Mouse (Mus musculus) hindbrain, embryonic 13.5 days (tissue): Measurements from ENCODE around the gene Gm29427. TPM values are rescaled to one million over a fixed set of nuclear protein-coding genes. Genes with fewer than 3 reads are reported as not detected.

ENCODE experiments used
- ATAC-seq: fragments of 200-750 bp; cut with Nextera tagmentation; 2 replicates; pipeline ENCODE4 v1.8.0; 2017; ENCODE audit warnings: moderate TSS enrichment; ENCODE audit not compliant: low FRiP score
- H3K27ac ChIP-seq: fragments of 300-500 bp; sonication (generic); 2 replicates; pipeline ENCODE4 v1.5.1; 2015; ENCODE audit warnings: inconsistent platforms, mild to moderate bottlenecking, moderate library complexity
- H3K27me3 ChIP-seq: fragments of 300-500 bp; sonication (generic); 2 replicates; pipeline ENCODE4 v1.6.1; 2015; ENCODE audit warnings: mild to moderate bottlenecking, inconsistent platforms
- H3K36me3 ChIP-seq: fragments of 300-500 bp; sonication (generic); 2 replicates; pipeline ENCODE4 v1.6.1; 2015; ENCODE audit warnings: mild to moderate bottlenecking, inconsistent platforms
- H3K4me1 ChIP-seq: fragments of 300-500 bp; sonication (generic); replicated peaks from 2 replicates; pipeline ENCODE4 v1.6.1; 2015; ENCODE audit warnings: inconsistent platforms
- H3K4me2 ChIP-seq: fragments of 300-500 bp; sonication (generic); 2 replicates; pipeline ENCODE4 v1.6.1; 2015; ENCODE audit warnings: inconsistent platforms, mild to moderate bottlenecking, moderate library complexity
- H3K4me3 ChIP-seq: fragments of 300-500 bp; sonication (generic); 2 replicates; pipeline ENCODE4 v1.5.1; 2015; ENCODE audit warnings: mild to moderate bottlenecking, inconsistent platforms
- H3K9ac ChIP-seq: fragments of 300-500 bp; sonication (generic); 2 replicates; pipeline ENCODE4 v1.6.1; 2015; ENCODE audit warnings: mild to moderate bottlenecking, inconsistent platforms
- H3K9me3 ChIP-seq: fragments of 300-500 bp; sonication (generic); 2 replicates; pipeline ENCODE4 v1.6.1; 2016; ENCODE audit warnings: inconsistent platforms
- WGBS: fragments of 180-500 bp; shearing (Covaris S2); methylation state at CpG from one replicate; pipeline ENCODE4 v1.1.7; 2015; 5-methylcytosine and 5-hydroxymethylcytosine counted together
- polyA plus RNA-seq: library from polyadenylated mRNA; unstranded; fragments of >200 nt; fragmentation: Nextera tagmentation; extraction: Ambion mirVana; gene quantifications from 2 replicates; pipeline ENCODE4 v1.2.1, GENCODE M21; 2015

Gm29427 gene
- 0.16 TPM in 1 of 2 replicates, not detected in the other for polyA plus RNA-seq

DNA sequence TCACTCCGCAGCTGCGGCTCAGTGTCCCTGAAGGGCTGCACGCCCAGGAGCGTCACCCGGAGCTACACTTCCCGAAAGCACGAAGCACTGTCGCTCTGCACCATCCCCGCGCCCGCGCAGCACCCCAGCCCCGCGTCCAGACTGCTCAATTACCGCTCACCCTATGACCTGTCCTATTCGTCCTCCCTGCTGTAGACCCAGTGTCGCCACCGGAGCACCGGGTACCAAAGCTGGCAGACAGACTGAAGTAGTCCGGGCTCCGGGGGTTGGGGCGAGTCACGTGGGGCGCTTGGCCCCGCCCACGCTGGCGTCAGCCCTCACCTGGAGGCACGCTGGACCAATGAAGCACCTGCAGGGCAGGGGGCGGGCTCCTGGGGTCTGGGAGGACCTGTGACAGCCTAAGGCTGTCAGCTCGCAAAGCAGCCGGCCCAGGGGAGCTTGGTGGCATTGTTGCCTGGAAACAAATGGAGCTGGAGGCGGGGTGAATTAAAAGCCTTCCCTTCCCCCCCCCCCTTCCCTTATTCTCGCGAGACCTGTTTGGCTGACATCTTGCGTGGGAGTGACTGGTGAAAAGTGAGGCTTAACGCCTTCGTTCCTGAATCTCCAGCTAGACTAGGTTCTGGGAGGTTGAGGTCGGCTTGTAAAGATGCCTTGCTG is at the start of gene Gm29427:
Gene Gm29427, minus strand, starts transcription at position 239 of the 657 bp plus-strand sequence.
- under 1% methylated on average over 38 of the region's 38 CpGs for WGBS
- Histone ChIP-seq H3K9ac (peak within 1 kb of the TSS; percentile 97), H3K27ac (peak within 1 kb of the TSS; percentile 91), H3K4me3 (peak within 1 kb of the TSS; percentile 87), H3K36me3 (peaks cover 16% of the 10 kb centered on the region), H3K4me2 (peak within 1 kb of the TSS; percentile 98), H3K9me3 (no peaks in the 10 kb centered on the region), H3K4me1 (peaks cover 24% of the 10 kb centered on the region), H3K27me3 (no peaks in the 10 kb centered on the region)
- peak; percentile 96 for ATAC-seq

GRCm38 (mm10) chr1:130764027-130764461 is 48.4 kb upstream of the Gm29427 start:
- H3K36me3 ChIP-seq, result no peaks in the 10 kb centered on the region
- no peak for ATAC-seq
- H3K9ac ChIP-seq, result no peak overlapping the region
- H3K27me3 ChIP-seq, result no peaks in the 10 kb centered on the region
- no peak overlapping the region for H3K4me3 ChIP-seq
- H3K9me3 ChIP-seq, result no peaks in the 10 kb centered on the region
- no peaks in the 10 kb centered on the region for H3K4me1 ChIP-seq
- H3K27ac ChIP-seq, result no peak overlapping the region
- no peak overlapping the region for H3K4me2 ChIP-seq
- 91% methylated on average over 12 of the region's 12 CpGs for WGBS

- no peaks in the 10 kb centered on the region for H3K4me1 ChIP-seq
- WGBS, result 88% methylated on average over 3 of the region's 3 CpGs
- no peak overlapping the region for H3K27ac ChIP-seq
Observed at GRCm38 (mm10) chr1:130762045-130762760, 46.6 kb upstream of the Gm29427 start.

DNA sequence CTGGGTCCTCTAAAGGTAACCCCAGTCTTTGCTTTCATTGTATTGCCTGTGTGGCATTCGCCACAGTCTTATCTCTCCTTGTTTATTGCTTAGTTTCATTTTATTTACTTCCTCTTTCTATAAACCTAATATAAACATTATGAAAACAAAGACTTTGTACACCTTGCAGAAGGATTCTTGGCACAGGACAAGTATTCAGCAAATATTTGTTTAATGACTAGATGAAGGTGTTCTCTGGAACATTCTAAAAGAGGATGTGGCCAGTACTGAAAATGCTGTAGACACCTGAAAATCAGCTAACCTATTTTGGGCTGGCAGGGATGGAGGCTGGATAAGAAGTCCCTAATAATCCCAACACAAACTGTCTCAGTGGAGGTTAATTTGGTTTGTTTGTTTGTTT is 46.0 kb upstream of the Gm29427 start:
- no peak overlapping the region for H3K4me2 ChIP-seq
- no peaks in the 10 kb centered on the region for H3K9me3 ChIP-seq
- 89% methylated on average over 1 of the region's 1 CpGs for WGBS
- no peak overlapping the region for H3K4me3 ChIP-seq
- no peaks in the 10 kb centered on the region for H3K27me3 ChIP-seq
- ATAC-seq, result no peak
- H3K9ac ChIP-seq, result no peak overlapping the region
- no peak overlapping the region for H3K27ac ChIP-seq
- H3K36me3 ChIP-seq, result no peaks in the 10 kb centered on the region
- no peaks in the 10 kb centered on the region for H3K4me1 ChIP-seq

More at GRCm38 (mm10) chr1:130762045-130762760, 46.6 kb upstream of the Gm29427 start:
- Histone ChIP-seq H3K4me2 (no peak overlapping the region), H3K9me3 (no peaks in the 10 kb centered on the region), H3K36me3 (no peaks in the 10 kb centered on the region), H3K27me3 (no peaks in the 10 kb centered on the region), H3K4me3 (no peak overlapping the region), H3K9ac (no peak overlapping the region)
- ATAC-seq, result no peak

- Histone ChIP-seq H3K27ac (no peak overlapping the region), H3K9ac (no peak overlapping the region), H3K4me1 (no peaks in the 10 kb centered on the region), H3K9me3 (no peaks in the 10 kb centered on the region), H3K4me3 (no peak overlapping the region), H3K36me3 (no peaks in the 10 kb centered on the region), H3K27me3 (no peaks in the 10 kb centered on the region), H3K4me2 (no peak overlapping the region)
- 88% methylated on average over 9 of the region's 9 CpGs for WGBS
- ATAC-seq, result no peak
Observed at GRCm38 (mm10) chr1:130759689-130760088, 44.1 kb upstream of the Gm29427 start.

DNA sequence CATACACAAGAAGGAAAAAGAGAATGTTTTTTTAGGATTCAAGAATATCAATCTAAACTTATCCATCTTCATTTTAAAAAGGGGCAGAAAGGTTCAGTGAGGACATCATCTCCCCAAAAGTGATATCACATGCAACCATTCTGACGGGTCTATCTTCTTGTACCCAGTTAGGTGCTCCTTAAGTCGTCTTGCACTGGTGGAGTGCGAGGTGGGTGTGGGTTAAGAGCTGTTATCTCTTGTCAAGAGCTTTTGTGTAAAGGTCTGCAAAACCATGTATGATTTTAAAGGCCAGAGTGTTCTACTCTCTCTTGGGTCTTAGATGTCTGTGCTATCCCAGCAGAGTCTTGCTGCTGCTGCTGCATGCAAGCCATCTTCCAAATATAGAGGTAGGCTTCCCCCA is 31.2 kb upstream of the Gm29427 start:
- Histone ChIP-seq H3K4me3 (no peak overlapping the region), H3K27ac (no peak overlapping the region), H3K27me3 (no peaks in the 10 kb centered on the region), H3K36me3 (no peaks in the 10 kb centered on the region), H3K9ac (no peak overlapping the region), H3K9me3 (no peaks in the 10 kb centered on the region), H3K4me1 (no peaks in the 10 kb centered on the region), H3K4me2 (no peak overlapping the region)
- no peak for ATAC-seq
- WGBS, result 93% methylated on average over 3 of the region's 3 CpGs

GRCm38 (mm10) chr1:130745591-130745990 is 30.0 kb upstream of the Gm29427 start:
- H3K4me3 ChIP-seq, result no peak overlapping the region
- H3K4me1 ChIP-seq, result no peaks in the 10 kb centered on the region
- no peaks in the 10 kb centered on the region for H3K9me3 ChIP-seq
- no peaks in the 10 kb centered on the region for H3K36me3 ChIP-seq
- H3K27me3 ChIP-seq, result no peaks in the 10 kb centered on the region
- ATAC-seq, result no peak
- no peak overlapping the region for H3K27ac ChIP-seq
- WGBS, result 95% methylated on average over 3 of the region's 3 CpGs
- no peak overlapping the region for H3K9ac ChIP-seq
- no peak overlapping the region for H3K4me2 ChIP-seq

DNA sequence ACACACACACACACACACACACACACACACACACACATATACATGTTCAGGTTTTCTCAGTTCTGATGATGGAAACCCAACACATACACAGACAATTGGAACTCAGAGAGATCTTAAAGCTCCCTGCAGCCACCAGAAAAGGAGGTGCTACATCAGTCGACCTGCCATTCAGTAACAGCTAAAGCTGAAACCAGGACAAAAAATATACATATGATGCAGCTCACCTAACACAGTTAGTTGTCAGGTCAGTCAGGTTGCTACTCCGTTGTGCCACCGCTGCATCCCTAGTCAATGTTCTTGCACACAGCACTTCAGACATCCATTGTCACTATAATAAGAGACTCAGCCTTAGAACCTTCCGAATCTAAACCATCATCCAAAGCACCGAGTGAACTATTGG is 29.4 kb upstream of the Gm29427 start:
- ATAC-seq, result no peak
- 94% methylated on average over 5 of the region's 5 CpGs for WGBS
- no peak overlapping the region for H3K9ac ChIP-seq

DNA sequence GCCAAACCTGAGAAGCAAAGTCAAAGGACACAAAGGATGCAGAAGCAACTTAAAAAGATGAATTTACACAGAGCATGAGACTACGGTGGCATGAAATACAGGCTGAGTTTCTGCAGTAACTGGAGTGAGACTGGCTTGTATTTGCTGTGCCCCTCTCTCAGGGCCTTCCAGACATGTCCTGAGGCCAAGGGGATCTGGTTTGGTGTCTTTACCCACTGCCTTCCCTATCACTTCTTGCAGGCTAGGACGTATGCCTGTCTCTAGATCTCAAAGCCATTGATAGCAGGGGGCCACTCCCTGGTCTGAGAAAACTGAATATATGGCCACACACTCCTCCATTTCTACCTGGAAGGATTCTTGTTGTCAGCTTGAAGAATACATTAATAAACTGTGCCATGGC is 28.6 kb upstream of the Gm29427 start:
- H3K36me3 ChIP-seq, result no peaks in the 10 kb centered on the region

More for the DNA sequence above, 29.4 kb upstream of the Gm29427 start:
- no peaks in the 10 kb centered on the region for H3K36me3 ChIP-seq
- no peak overlapping the region for H3K27ac ChIP-seq
- no peaks in the 10 kb centered on the region for H3K9me3 ChIP-seq
- H3K4me2 ChIP-seq, result no peak overlapping the region
- no peaks in the 10 kb centered on the region for H3K27me3 ChIP-seq
- no peak overlapping the region for H3K4me3 ChIP-seq
- H3K4me1 ChIP-seq, result no peaks in the 10 kb centered on the region; the same call in 1 of the 2 replicates

GRCm38 (mm10) chr1:130743775-130744174 is 28.2 kb upstream of the Gm29427 start:
- Histone ChIP-seq H3K4me1 (no peaks in the 10 kb centered on the region; the same call in 1 of the 2 replicates), H3K27me3 (no peaks in the 10 kb centered on the region), H3K4me2 (no peak overlapping the region), H3K9ac (no peak overlapping the region), H3K9me3 (no peaks in the 10 kb centered on the region), H3K36me3 (no peaks in the 10 kb centered on the region), H3K27ac (no peak overlapping the region), H3K4me3 (no peak overlapping the region)
- 88% methylated on average over 1 of the region's 1 CpGs for WGBS
- no peak for ATAC-seq

More for the DNA sequence above, 28.6 kb upstream of the Gm29427 start:
- ATAC-seq, result no peak
- Histone ChIP-seq H3K9ac (no peak overlapping the region), H3K4me1 (no peaks in the 10 kb centered on the region; the same call in 1 of the 2 replicates), H3K27ac (no peak overlapping the region), H3K27me3 (no peaks in the 10 kb centered on the region), H3K9me3 (no peaks in the 10 kb centered on the region), H3K4me2 (no peak overlapping the region), H3K4me3 (no peak overlapping the region)
- WGBS, result 86% methylated on average over 2 of the region's 2 CpGs

- no peak overlapping the region for H3K9ac ChIP-seq
Observed at GRCm38 (mm10) chr1:130742201-130742600, 26.6 kb upstream of the Gm29427 start.

GRCm38 (mm10) chr1:130740781-130741720 is 25.5 kb upstream of the Gm29427 start:
- ATAC-seq, result no peak
- Histone ChIP-seq H3K9ac (no peak overlapping the region), H3K9me3 (no peaks in the 10 kb centered on the region), H3K4me3 (no peak overlapping the region), H3K27ac (no peak overlapping the region), H3K4me1 (no peaks in the 10 kb centered on the region; the same call in 1 of the 2 replicates), H3K36me3 (no peaks in the 10 kb centered on the region), H3K4me2 (no peak overlapping the region), H3K27me3 (no peaks in the 10 kb centered on the region)
- WGBS, result 64% methylated on average over 15 of the region's 15 CpGs

More at GRCm38 (mm10) chr1:130742201-130742600, 26.6 kb upstream of the Gm29427 start:
- H3K27ac ChIP-seq, result no peak overlapping the region
- H3K36me3 ChIP-seq, result no peaks in the 10 kb centered on the region
- 91% methylated on average over 7 of the region's 7 CpGs for WGBS
- no peak for ATAC-seq
- no peaks in the 10 kb centered on the region for H3K9me3 ChIP-seq
- H3K4me2 ChIP-seq, result no peak overlapping the region
- H3K4me3 ChIP-seq, result no peak overlapping the region
- H3K4me1 ChIP-seq, result no peaks in the 10 kb centered on the region; the same call in 1 of the 2 replicates
- no peaks in the 10 kb centered on the region for H3K27me3 ChIP-seq
